Mouse (Mus musculus) cortical plate, adult 2 months (tissue): ENCODE results near the gene Syngr1.

Experiments used
- CTCF ChIP-seq: fragments of 200-500 bp; IDR thresholded peaks from 2 replicates; pipeline ENCODE4 v1.5.1; 2011; ENCODE audit warnings: mild to moderate bottlenecking, control low read depth, low read length; ENCODE audit not compliant: insufficient read depth; ENCODE audit errors: extremely low read depth
- POLR2A ChIP-seq: fragments of 200-500 bp; IDR thresholded peaks from 2 replicates; pipeline ENCODE4 v1.6.1; 2011; ENCODE audit warnings: mild to moderate bottlenecking, low read length, control low read depth; ENCODE audit not compliant: insufficient read depth; ENCODE audit errors: extremely low read depth

DNA sequence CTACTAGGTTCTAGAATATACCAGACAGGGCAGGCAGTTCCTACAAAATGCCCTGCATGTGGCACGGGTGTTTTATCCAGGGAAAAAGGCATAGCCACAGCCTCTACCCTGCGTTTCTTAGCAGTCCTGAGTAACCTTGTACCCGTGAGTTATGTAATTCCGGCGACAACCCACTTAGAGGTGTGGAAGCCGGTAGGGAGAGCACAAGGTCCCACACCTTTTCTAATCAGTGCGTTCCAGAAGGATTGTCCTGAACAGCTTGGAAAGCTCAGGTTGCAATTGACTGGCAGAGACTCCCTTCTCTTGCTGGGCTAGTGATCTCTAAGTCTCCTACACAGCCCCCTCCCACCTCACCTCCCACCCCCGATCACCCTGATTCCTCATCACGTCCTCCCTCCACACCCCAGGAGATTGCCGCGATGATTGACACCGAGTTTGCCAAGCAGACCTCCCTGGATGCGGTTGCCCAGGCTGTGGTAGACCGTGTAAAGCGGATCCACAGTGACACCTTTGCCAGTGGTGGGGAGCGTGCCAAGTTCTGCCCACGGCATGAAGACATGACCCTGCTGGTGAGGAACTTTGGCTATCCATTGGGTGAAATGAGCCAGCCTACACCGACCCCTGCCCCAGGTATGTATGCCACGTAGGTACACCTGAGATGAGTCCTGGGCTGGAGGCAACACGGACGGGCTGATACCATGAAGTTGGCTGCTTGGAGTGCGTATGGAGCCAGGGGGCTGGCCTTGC lies 66.2 kb downstream of the Syngr1 start:
- no peak for TF ChIP-seq POLR2A
- TF ChIP-seq CTCF = no peak
